17 mouse cellular contexts compared by ENCODE assay signal in genomic region chr10:93868401-93868800, GRCm38 (mm10). TPM values are rescaled to one million over a fixed set of nuclear protein-coding genes. Genes with fewer than 3 reads are reported as not detected.
"Had no signal": no experiment of that assay in that cellular context is flagged by ENCODE, and none has a peak within 500 bp of the region (broad histone marks: within the 10 kb centered on the region; RNA-seq: fewer than 3 reads in every experiment).

No protein-coding gene starts in this region.

- ATAC-seq: liver, postnatal 0 days; lung, postnatal 0 days; midbrain, embryonic 13.5 days; midbrain, embryonic 15.5 days had no signal

- DNase-seq: liver, postnatal 0 days; lung, adult 2 months; lung, postnatal 14 days; lung, postnatal 36 days; right cerebral cortex, postnatal 14 days; spleen, adult 18-20 months; thymus, adult 18-20 months; thymus, postnatal 14 days; thymus, postnatal 36 days had no signal

RNA-seq across cellular contexts. Expression of gene Usp44, which starts 37.0 kb away (rescaled TPM):
- total RNA-seq: monocyte, adult 5-6 weeks; neutrophil, adult 5-6 weeks had no signal
- polyA plus RNA-seq: macrophage; midbrain, postnatal 0 days; stomach, postnatal 0 days had no signal
